Mouse (Mus musculus) urinary bladder, postnatal 4 days (tissue): ENCODE data around the gene Slc46a2.

Source experiments
- DNase-seq, 2 experiments: peaks; one replicate each; pipeline ENCODE4 v3.0.0; 2021 to 2022; ENCODE audit warnings: low spot score in 2 of 2

Gene Slc46a2

GRCm38 (mm10) chr4:59891723-59892416, 23.0 kb downstream of the Slc46a2 start:
- DNase-seq, result no peak

GRCm38 (mm10) chr4:59890086-59890600, 24.7 kb downstream of the Slc46a2 start:
- no peak for DNase-seq

- DNase-seq, result no peak
Measured at GRCm38 (mm10) chr4:59888014-59888413, 26.8 kb downstream of the Slc46a2 start.

- DNase-seq, result no peak
Measured at GRCm38 (mm10) chr4:59887011-59887410, 27.8 kb downstream of the Slc46a2 start.

GRCm38 (mm10) chr4:59886281-59886680, 28.6 kb downstream of the Slc46a2 start:
- no peak for DNase-seq

GRCm38 (mm10) chr4:59884136-59884696, 30.6 kb downstream of the Slc46a2 start:
- DNase-seq, result no peak

GRCm38 (mm10) chr4:59881210-59881609, 33.6 kb downstream of the Slc46a2 start:
- no peak for DNase-seq

GRCm38 (mm10) chr4:59880725-59881124, 34.1 kb downstream of the Slc46a2 start:
- no peak for DNase-seq

- DNase-seq, result no peak
Measured at GRCm38 (mm10) chr4:59879444-59879843, 35.4 kb downstream of the Slc46a2 start.

- no peak for DNase-seq
Measured at GRCm38 (mm10) chr4:59878595-59878994, 36.3 kb downstream of the Slc46a2 start.

- no peak for DNase-seq
Measured at GRCm38 (mm10) chr4:59877025-59877424, 37.8 kb downstream of the Slc46a2 start.

GRCm38 (mm10) chr4:59876570-59876969, 38.3 kb downstream of the Slc46a2 start:
- DNase-seq, result no peak

GRCm38 (mm10) chr4:59873830-59874229, 41.0 kb downstream of the Slc46a2 start:
- no peak for DNase-seq

- no peak for DNase-seq
Measured at GRCm38 (mm10) chr4:59873240-59873639, 41.6 kb downstream of the Slc46a2 start.

- DNase-seq, result peak; percentile 52 to 78
Measured at GRCm38 (mm10) chr4:59870859-59871591, 43.8 kb downstream of the Slc46a2 start.

GRCm38 (mm10) chr4:59870433-59870832, 44.4 kb downstream of the Slc46a2 start:
- DNase-seq, result no peak

GRCm38 (mm10) chr4:59869488-59870057, 45.3 kb downstream of the Slc46a2 start:
- DNase-seq, result no peak

GRCm38 (mm10) chr4:59868086-59868485, 46.8 kb downstream of the Slc46a2 start:
- DNase-seq, result no peak

- DNase-seq, result no peak
Measured at GRCm38 (mm10) chr4:59863869-59864268, 51.0 kb downstream of the Slc46a2 start.

- no peak for DNase-seq
Measured at GRCm38 (mm10) chr4:59862335-59862734, 52.5 kb downstream of the Slc46a2 start.

- no peak for DNase-seq
Measured at GRCm38 (mm10) chr4:59861871-59862270, 53.0 kb downstream of the Slc46a2 start.

GRCm38 (mm10) chr4:59860431-59860830, 54.4 kb downstream of the Slc46a2 start:
- DNase-seq, result no peak
